Mouse (Mus musculus) small intestine, adult 2 months (tissue): ENCODE results near the gene Rtkn. TPM values are rescaled to one million over a fixed set of nuclear protein-coding genes. Genes with fewer than 3 reads are reported as not detected.

Experiments used
- H3K27ac ChIP-seq: fragments of 200-500 bp; 2 replicates; pipeline ENCODE4 v1.5.1; 2012; ENCODE audit warnings: low read depth, low read length, control low read depth, inconsistent platforms; ENCODE audit not compliant: insufficient read depth
- H3K27me3 ChIP-seq: fragments of 200-500 bp; 2 replicates; pipeline ENCODE4 v1.6.1; 2012; ENCODE audit warnings: mild to moderate bottlenecking, moderate library complexity, low read length, inconsistent platforms; ENCODE audit not compliant: control insufficient read depth, insufficient read depth
- H3K36me3 ChIP-seq: fragments of 200-500 bp; 2 replicates; pipeline ENCODE4 v1.6.1; 2012; ENCODE audit warnings: mild to moderate bottlenecking, low read length, control low read depth, inconsistent platforms; ENCODE audit not compliant: control insufficient read depth, insufficient read depth
- H3K4me1 ChIP-seq: fragments of 200-500 bp; 2 replicates; pipeline ENCODE4 v1.6.1; 2012; ENCODE audit warnings: low read length, inconsistent platforms, mixed read lengths; ENCODE audit not compliant: control insufficient read depth, insufficient read depth, insufficient read length
- H3K4me3 ChIP-seq: fragments of 200-500 bp; 2 replicates; pipeline ENCODE4 v1.5.1; 2012; ENCODE audit warnings: low read depth, mild to moderate bottlenecking, control low read depth, inconsistent platforms, low read length, moderate library complexity
- CTCF ChIP-seq: fragments of 200-500 bp; IDR thresholded peaks from 2 replicates; pipeline ENCODE4 v1.5.1; 2012; ENCODE audit warnings: low read depth, mild to moderate bottlenecking, control low read depth, inconsistent platforms, low read length, moderate library complexity, mixed read lengths; ENCODE audit not compliant: insufficient replicate concordance, insufficient read length; ENCODE audit errors: extremely low read depth
- POLR2A ChIP-seq: fragments of 200-500 bp; IDR thresholded peaks from 2 replicates; pipeline ENCODE4 v1.6.1; 2012; ENCODE audit warnings: low read depth, mild to moderate bottlenecking, control low read depth, inconsistent platforms, low read length, moderate library complexity
- WGBS: fragments of 180-500 bp; shearing (Covaris S2); methylation state at CpG from one replicate; pipeline ENCODE4 v1.1.7; 2018; 5-methylcytosine and 5-hydroxymethylcytosine counted together
- polyA plus RNA-seq: library from polyadenylated mRNA; depleted of rRNA; stranded (reverse); fragments of >200 nt; gene quantifications from 2 replicates; pipeline ENCODE4 v1.2.3, GENCODE M21; 2012

Gene Rtkn
- polyA plus RNA-seq, 1 experiment = 179 TPM

GRCm38 (mm10) chr6:83118369-83118768, 16.9 kb upstream of the Rtkn start:
- no peak overlapping the region for H3K27ac ChIP-seq
- 84% methylated on average over 11 of the region's 11 CpGs for WGBS
- no peak overlapping the region for H3K4me3 ChIP-seq
- peaks cover 21% of the 10 kb centered on the region for H3K4me1 ChIP-seq
- no peak for TF ChIP-seq POLR2A
- no peak for TF ChIP-seq CTCF
- no peaks in the 10 kb centered on the region for H3K27me3 ChIP-seq
- H3K36me3 ChIP-seq = peaks cover 6% of the 10 kb centered on the region

GRCm38 (mm10) chr6:83118825-83119733, 16.2 kb upstream of the Rtkn start:
- Histone ChIP-seq H3K27me3 (no peaks in the 10 kb centered on the region), H3K4me3 (no peak overlapping the region), H3K4me1 (peaks cover 21% of the 10 kb centered on the region), H3K27ac (no peak overlapping the region), H3K36me3 (peaks cover 6% of the 10 kb centered on the region)
- 70% methylated on average over 14 of the region's 14 CpGs for WGBS
- TF ChIP-seq CTCF = no peak
- TF ChIP-seq POLR2A = no peak

GRCm38 (mm10) chr6:83119734-83120051, 15.6 kb upstream of the Rtkn start:
- H3K36me3 ChIP-seq = peaks cover 6% of the 10 kb centered on the region
- H3K27ac ChIP-seq = no peak overlapping the region
- H3K4me3 ChIP-seq = no peak overlapping the region
- H3K27me3 ChIP-seq = no peaks in the 10 kb centered on the region
- 56% methylated on average over 7 of the region's 7 CpGs for WGBS
- peaks cover 22% of the 10 kb centered on the region for H3K4me1 ChIP-seq
- TF ChIP-seq POLR2A = no peak
- TF ChIP-seq CTCF = no peak

DNA sequence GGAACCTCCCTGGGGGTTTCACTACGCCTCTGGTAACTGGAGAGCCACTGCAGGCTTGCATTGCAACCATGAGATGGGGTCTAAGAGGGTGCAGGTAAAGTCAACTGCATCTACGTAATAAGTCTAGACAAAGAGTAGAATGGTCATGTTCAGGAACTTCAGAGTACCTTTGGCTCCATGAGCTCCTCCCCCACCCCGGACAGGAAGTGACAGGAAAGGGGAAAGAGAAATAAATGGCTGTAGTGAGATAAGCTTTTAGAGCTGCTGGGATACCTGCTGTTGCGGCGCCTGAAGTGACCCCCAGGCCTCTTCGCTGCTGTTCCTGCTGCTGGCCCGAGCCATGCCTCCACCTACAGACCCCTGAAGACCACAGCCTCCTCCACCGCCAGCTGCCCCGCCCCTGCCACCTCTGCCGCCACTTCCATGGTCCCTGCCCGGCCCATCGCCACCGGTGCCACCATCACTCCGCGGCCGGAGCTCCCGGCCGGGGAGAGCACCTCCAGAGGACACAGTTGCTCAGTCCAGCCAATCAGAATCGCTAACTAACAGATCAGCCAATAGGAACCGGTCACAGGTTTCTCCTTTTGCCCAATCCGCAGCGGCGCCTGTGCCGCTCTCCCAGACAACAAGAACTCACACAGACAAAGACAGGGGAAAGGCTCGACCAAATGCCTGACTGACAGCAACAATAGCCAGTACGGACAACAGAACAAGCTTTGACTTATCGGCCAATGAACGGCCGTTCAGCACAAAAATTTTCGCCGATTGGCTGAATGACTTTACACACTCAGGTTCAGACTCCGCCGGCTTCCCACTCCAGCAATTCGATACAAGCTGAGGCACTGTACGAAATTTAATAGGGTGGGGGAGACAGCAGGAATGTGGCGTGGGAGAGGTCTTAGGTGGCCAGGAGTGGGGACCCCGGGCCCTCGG, 14.1 kb upstream of the Rtkn start, which contains the start of gene Wbp1:
Wbp1 (minus strand) TSS at position 630 of the 933 bp plus-strand sequence.
- Histone ChIP-seq H3K36me3 (peaks cover 6% of the 10 kb centered on the region), H3K27me3 (no peaks in the 10 kb centered on the region), H3K4me3 (peak within 1 kb of the TSS; percentile 86), H3K4me1 (peaks cover 19% of the 10 kb centered on the region), H3K27ac (peak within 1 kb of the TSS; percentile 91)
- WGBS = under 1% methylated on average over 38 of the region's 38 CpGs
- no peak for TF ChIP-seq CTCF
- peak; percentile 91 for TF ChIP-seq POLR2A

- TF ChIP-seq CTCF = no peak
- no peak for TF ChIP-seq POLR2A
- H3K4me1 ChIP-seq = peaks cover 15% of the 10 kb centered on the region
- H3K4me3 ChIP-seq = peak overlapping the region; percentile 76
- H3K36me3 ChIP-seq = peaks cover 6% of the 10 kb centered on the region
- H3K27ac ChIP-seq = peak overlapping the region; percentile 74
- H3K27me3 ChIP-seq = no peaks in the 10 kb centered on the region
- 2% methylated on average over 52 of the region's 52 CpGs for WGBS
Observed at GRCm38 (mm10) chr6:83121863-83122710, 13.2 kb upstream of the Rtkn start.

DNA sequence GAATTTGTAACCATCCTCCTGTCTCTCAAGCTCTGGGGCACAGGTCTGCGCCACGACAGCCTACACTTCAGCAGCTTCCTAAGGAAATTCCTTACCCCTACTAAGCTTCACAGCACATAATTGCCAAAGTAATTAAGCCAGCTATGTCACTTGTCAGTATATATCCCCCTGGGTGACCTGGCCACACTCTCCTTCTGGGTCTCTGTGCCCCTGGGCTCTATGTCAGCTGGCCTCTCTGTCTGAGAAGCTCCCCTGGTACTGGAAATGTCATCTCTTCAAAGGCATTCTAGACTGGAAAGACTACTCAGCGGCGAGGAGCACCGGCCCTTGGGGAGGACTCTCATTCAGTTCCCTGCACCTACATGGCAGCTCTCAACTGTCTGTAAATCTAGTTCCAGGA, 12.3 kb upstream of the Rtkn start:
- WGBS = 88% methylated on average over 5 of the region's 5 CpGs
- no peak for TF ChIP-seq POLR2A
- no peak for TF ChIP-seq CTCF
- no peaks in the 10 kb centered on the region for H3K27me3 ChIP-seq
- H3K4me3 ChIP-seq = no peak overlapping the region
- H3K36me3 ChIP-seq = peaks cover 2% of the 10 kb centered on the region
- H3K4me1 ChIP-seq = peaks cover 15% of the 10 kb centered on the region
- no peak overlapping the region for H3K27ac ChIP-seq
